Mouse (Mus musculus) urinary bladder, postnatal 0 days (tissue): ENCODE data around the gene Rbm44. TPM values are rescaled to one million over a fixed set of nuclear protein-coding genes. Genes with fewer than 3 reads are reported as not detected.

Experiments
- polyA plus RNA-seq: library from polyadenylated mRNA; unstranded; fragments of >200 nt; fragmentation: Nextera tagmentation; extraction: Ambion mirVana; gene quantifications from 2 replicates; pipeline ENCODE4 v1.2.1, GENCODE M21; 2015

The Rbm44 gene
- polyA plus RNA-seq = 0.07 and 0.79 TPM in 2 replicates

GRCm38 (mm10) chr1:91144813-91145212, at the start of gene Rbm44:
Gene Rbm44, plus strand, starts transcription at chr1:91145089.

GRCm38 (mm10) chr1:91179533-91180173, 34.8 kb downstream of the Rbm44 start, which contains the start of gene Ramp1:
Gene Ramp1, plus strand, starts transcription at chr1:91179822.

Other genes starting within 250 kb of the Rbm44 start
- 1.5 and 1.6 TPM in 2 replicates for gene Mlph, start 230.0 kb upstream of the Rbm44 start, polyA plus RNA-seq
- gene Prlh, start 192.0 kb upstream of the Rbm44 start, polyA plus RNA-seq = not detected in 2 replicates
- 2.5 and 3.8 TPM in 2 replicates for gene Rab17, start 175.4 kb upstream of the Rbm44 start, polyA plus RNA-seq
- gene Lrrfip1, start 146.4 kb upstream of the Rbm44 start, polyA plus RNA-seq = 163 and 229 TPM in 2 replicates
- gene Ramp1, start 34.7 kb downstream of the Rbm44 start, polyA plus RNA-seq = 7.6 and 10.1 TPM in 2 replicates
- 58.8 and 72.1 TPM in 2 replicates for gene Ube2f, start 105.2 kb downstream of the Rbm44 start, polyA plus RNA-seq
- 10.9 and 11.2 TPM in 2 replicates for gene Scly, start 153.2 kb downstream of the Rbm44 start, polyA plus RNA-seq
- gene Espnl, start 177.0 kb downstream of the Rbm44 start, polyA plus RNA-seq = 0.05 TPM in 1 of 2 replicates, not detected in the other
- 0.35 and 0.40 TPM in 2 replicates for gene Klhl30, start 205.9 kb downstream of the Rbm44 start, polyA plus RNA-seq
- 0.71 and 0.85 TPM in 2 replicates for gene Erfe, start 221.3 kb downstream of the Rbm44 start, polyA plus RNA-seq